Mouse (Mus musculus) kidney, adult 2 months (tissue): ENCODE data around the gene Sdr42e1.

Experiments used
- CTCF ChIP-seq: fragments of 200-500 bp; conservative IDR thresholded peaks from 2 replicates; pipeline ENCODE4 v1.5.1; 2011; ENCODE audit warnings: low read depth, mild to moderate bottlenecking, control low read depth, low read length, moderate library complexity, mixed read lengths; ENCODE audit not compliant: insufficient read depth, insufficient read length
- POLR2A ChIP-seq: fragments of 200-500 bp; IDR thresholded peaks from one replicate; pipeline ENCODE4 v1.6.1; 2011; ENCODE audit warnings: low read depth, low read length, control low read depth

DNA sequence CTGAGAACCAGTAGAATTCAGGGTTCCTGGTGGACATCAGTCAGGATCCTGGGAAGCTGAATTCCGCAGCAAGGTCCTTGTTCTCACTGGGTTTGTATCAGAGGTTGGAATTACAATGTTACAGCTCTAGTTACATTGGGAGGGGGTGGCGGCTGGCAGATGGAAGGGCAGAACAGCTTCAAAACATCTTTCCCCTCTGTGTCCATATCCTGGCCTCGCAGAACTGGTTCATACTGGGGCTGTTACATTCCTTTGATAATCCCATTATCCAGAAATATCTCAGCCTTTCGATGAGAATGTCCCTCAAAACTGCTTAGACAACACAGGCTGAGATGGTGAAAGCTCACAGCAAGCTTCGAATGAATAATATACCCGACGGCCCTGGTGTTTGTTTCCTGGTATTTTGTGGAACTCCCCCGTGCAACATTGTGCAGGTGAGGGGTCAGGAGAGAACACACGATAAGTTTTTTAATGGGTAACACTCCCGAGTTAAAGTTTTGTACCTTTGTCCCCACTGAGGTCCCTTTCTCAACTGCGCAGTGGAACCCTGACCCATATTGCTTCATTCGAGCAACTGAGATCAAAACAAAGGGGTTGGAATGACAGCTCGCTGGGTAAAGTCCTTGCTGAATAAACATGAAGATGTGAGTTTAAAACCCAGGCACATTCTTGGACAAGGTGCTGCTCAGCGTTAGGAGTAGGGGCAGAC is 44.8 kb upstream of the Sdr42e1 start:
- TF ChIP-seq POLR2A = no peak
- TF ChIP-seq CTCF = no peak
